Mouse (Mus musculus) retina, postnatal 1 day (tissue): ENCODE results near the gene Spata31d1c.

Experiments used
- DNase-seq: peaks from one replicate; pipeline ENCODE4 v3.0.0-alpha.2; 2012

Spata31d1c gene

GRCm38 (mm10) chr13:65032758-65033157 is at the start of gene Spata31d1c:
Gene Spata31d1c, plus strand, starts transcription at chr13:65033058.
- no peak for DNase-seq

GRCm38 (mm10) chr13:64988828-64989227 is 44.0 kb upstream of the Spata31d1c start:
- no peak for DNase-seq

- no peak for DNase-seq
These were observed 27.4 kb upstream of the Spata31d1c start for GRCm38 (mm10) chr13:65005414-65005813.

- DNase-seq, result no peak
These were observed 26.1 kb upstream of the Spata31d1c start for GRCm38 (mm10) chr13:65006760-65007159.

GRCm38 (mm10) chr13:65007971-65008370 is 24.9 kb upstream of the Spata31d1c start:
- no peak for DNase-seq

- DNase-seq, result no peak
These were observed 21.7 kb upstream of the Spata31d1c start for GRCm38 (mm10) chr13:65011052-65011738.

- DNase-seq, result no peak
These were observed 2.2 kb downstream of the Spata31d1c start for GRCm38 (mm10) chr13:65035057-65035456.

GRCm38 (mm10) chr13:65052660-65053059 is 19.8 kb downstream of the Spata31d1c start, which contains the start of gene Prss47:
Gene Prss47, minus strand, starts transcription at chr13:65052760.
- DNase-seq, result no peak

- no peak for DNase-seq
These were observed 37.1 kb downstream of the Spata31d1c start for GRCm38 (mm10) chr13:65069969-65070368.
